Mouse (Mus musculus) gastrocnemius, postnatal 4 days (tissue): ENCODE data around the gene Fuom. TPM values are rescaled to one million over a fixed set of nuclear protein-coding genes. Genes with fewer than 3 reads are reported as not detected.
"Not testable (repeated sequence)": the region's sequence is repeated elsewhere in the genome, so short reads cannot be mapped to it uniquely, and the experiment has no call there.

ENCODE experiments used
- DNase-seq, 2 experiments: peaks; one replicate each; pipeline ENCODE4 v3.0.0; 2021 to 2022; ENCODE audit warnings: low spot score in 2 of 2, mixed read lengths in 2 of 2
- long read RNA-seq, 2 experiments: library from polyadenylated mRNA; stranded (forward); transcript quantifications; one replicate each; pipeline ENCODE4 v2.0.0; 2021
- total RNA-seq, 2 experiments: library from RNA; stranded (reverse); gene quantifications; 2 replicates each; pipeline ENCODE4 v1.2.3; 2021

Fuom gene
- total RNA-seq = 10 to 100 TPM; 30.6 to 32.4 TPM
- long read RNA-seq, experiment 1, transcript Fuom-201 (6 exons, 685 nt) = major isoform, 7 of 14 reads
- long read RNA-seq, experiment 1, partial matches to known transcripts = 2 of 14 reads
- long read RNA-seq, experiment 1, other reads (novel, unspliced or antisense) = 2 of 14 reads
- long read RNA-seq, experiment 2, transcript Fuom-201 (6 exons, 685 nt) = major isoform, 6 of 6 reads
- long read RNA-seq, experiment 2, partial matches to known transcripts = 0 of 6 reads
- long read RNA-seq, experiment 2, other reads (novel, unspliced or antisense) = 0 of 6 reads

- peak; percentile 72 to 85 for DNase-seq
Observed at GRCm38 (mm10) chr7:140101993-140102860, at the start of gene Fuom. TSS of gene Fuom (minus strand) at chr7:140102441.

- no peak for DNase-seq
Observed at GRCm38 (mm10) chr7:140144550-140144949, 42.3 kb upstream of the Fuom start.

GRCm38 (mm10) chr7:140141350-140141749 is 39.1 kb upstream of the Fuom start:
- peak in 1 of 2 experiments; percentile 55 for DNase-seq

GRCm38 (mm10) chr7:140138021-140138310 is 35.7 kb upstream of the Fuom start:
- DNase-seq = no peak

GRCm38 (mm10) chr7:140137135-140138020 is 35.1 kb upstream of the Fuom start, which contains the start of gene Mtg1:
TSS of gene Mtg1 (plus strand) at chr7:140137564.
- DNase-seq = peak; percentile 96 to 97

- DNase-seq = no peak
Observed at GRCm38 (mm10) chr7:140135106-140135770, 33.0 kb upstream of the Fuom start.

GRCm38 (mm10) chr7:140134033-140134432 is 31.8 kb upstream of the Fuom start:
- DNase-seq = not testable (repeated sequence)

- DNase-seq = not testable (repeated sequence)
Observed at GRCm38 (mm10) chr7:140132184-140132583, 29.9 kb upstream of the Fuom start.

- DNase-seq = no peak
Observed at GRCm38 (mm10) chr7:140127911-140128310, 25.7 kb upstream of the Fuom start.

- no peak for DNase-seq
Observed at GRCm38 (mm10) chr7:140126934-140127333, 24.7 kb upstream of the Fuom start.

- DNase-seq = no peak
Observed at GRCm38 (mm10) chr7:140126022-140126350, 23.7 kb upstream of the Fuom start.

GRCm38 (mm10) chr7:140125278-140126021 is 23.2 kb upstream of the Fuom start:
- peak; percentile 86 to 95 for DNase-seq

GRCm38 (mm10) chr7:140124382-140124781 is 22.1 kb upstream of the Fuom start:
- DNase-seq = no peak

- DNase-seq = no peak
Observed at GRCm38 (mm10) chr7:140122765-140123164, 20.5 kb upstream of the Fuom start.

GRCm38 (mm10) chr7:140121338-140121910 is 19.2 kb upstream of the Fuom start:
- DNase-seq = no peak

GRCm38 (mm10) chr7:140120484-140120883 is 18.2 kb upstream of the Fuom start:
- DNase-seq = no peak

- DNase-seq = peak; percentile 75 to 89
Observed at GRCm38 (mm10) chr7:140116329-140117054, 14.3 kb upstream of the Fuom start, which contains the start of gene Echs1. TSS of gene Echs1 (minus strand) at chr7:140116476.

GRCm38 (mm10) chr7:140115583-140116328 is 13.5 kb upstream of the Fuom start, which contains the start of gene Paox:
TSS of gene Paox (plus strand) at chr7:140115799.
- peak in 1 of 2 experiments; percentile 32 for DNase-seq
